Mouse (Mus musculus): ENCODE measurements around the gene Lrrtm4.

GRCm38 (mm10) chr6:80357092-80357491 lies 338.4 kb downstream of the Lrrtm4 start:
- no peak for TF ChIP-seq ZNF384 (IDR thresholded peaks at IDR 0.05; ENCODE audit: low read depth, low read length)
- no peak for TF ChIP-seq MAFK (IDR thresholded peaks at IDR 0.05; ENCODE audit: insufficient read depth, low read depth, low read length)

Measured in ES-E14 (cell line).